Mouse (Mus musculus): ENCODE measurements around the gene Fto. TPM values are rescaled to one million over a fixed set of nuclear protein-coding genes. Genes with fewer than 3 reads are reported as not detected.

Gene Fto
- total and polyA plus RNA-seq, 2 experiments from 2014 or later: 86.8 to 122 TPM

DNA sequence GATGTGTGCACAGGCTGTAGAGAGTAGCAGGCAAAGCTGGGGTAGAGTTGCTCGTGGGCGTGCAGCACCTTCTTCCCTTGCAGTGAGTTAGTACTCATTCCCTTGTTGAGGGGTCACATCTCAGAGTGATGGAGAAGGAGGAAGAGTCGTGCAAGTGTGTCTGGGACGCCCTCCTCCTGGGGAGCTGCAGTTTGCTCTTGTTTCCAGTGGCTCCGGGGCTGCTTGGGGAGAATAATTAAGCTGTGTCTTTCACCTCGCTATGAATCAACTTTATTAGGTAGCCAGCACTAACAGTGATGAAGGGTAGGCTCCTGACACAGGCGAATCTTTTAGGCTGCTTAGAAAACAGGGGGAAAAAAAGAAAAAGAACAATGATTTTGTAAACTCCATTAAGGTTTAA, 203.1 kb downstream of the Fto start:
- no peak overlapping the region for H3K4me3 ChIP-seq (ENCODE audit: low read depth, low read length)
- ATAC-seq (no peak), DNase-seq (no peak)
- no peak overlapping the region for H3K9ac ChIP-seq
- no peaks in the 10 kb centered on the region for H3K36me3 ChIP-seq (ENCODE audit: insufficient read depth)
- H3K27ac ChIP-seq (ENCODE audit: low read depth, low read length): no peak overlapping the region
- H3K4me1 ChIP-seq (ENCODE audit: insufficient read depth): no peaks in the 10 kb centered on the region
- H3K4me2 ChIP-seq (ENCODE audit: low read depth): no peak overlapping the region
- WGBS: 35% methylated on average over 7 of the region's 7 CpGs
- H3K9me3 ChIP-seq (ENCODE audit: low read length): no peaks in the 10 kb centered on the region
- TF ChIP-seq CTCF (IDR thresholded peaks at IDR 0.05; ENCODE audit: low read depth): no peak
- no peaks in the 10 kb centered on the region; the same call in 1 of the 2 replicates for H3K27me3 ChIP-seq (ENCODE audit: insufficient read depth, low read length)

DNA sequence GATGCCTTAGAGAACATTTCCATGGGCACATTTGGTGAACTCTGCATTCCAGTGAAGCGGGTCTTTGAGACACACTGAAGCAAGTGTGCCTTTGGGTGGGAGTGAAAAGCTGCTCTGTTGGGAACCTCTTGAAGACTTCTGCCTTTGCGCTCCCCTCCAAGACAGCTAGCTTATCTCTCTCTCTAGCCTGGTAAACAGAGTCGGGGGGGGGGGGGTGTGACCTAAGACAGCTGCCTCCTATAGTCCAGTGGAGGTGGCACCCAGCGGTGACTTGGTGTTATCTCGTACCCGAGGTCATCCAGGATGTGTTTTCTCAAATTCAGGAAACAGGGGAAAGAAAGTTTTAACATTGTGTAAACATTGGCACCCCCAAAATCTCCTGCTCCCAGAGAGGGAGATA, 204.8 kb downstream of the Fto start:
- TF ChIP-seq CTCF (IDR thresholded peaks at IDR 0.05; ENCODE audit: low read depth): no peak
- Histone ChIP-seq H3K9me3 (ENCODE audit: low read length) (no peaks in the 10 kb centered on the region), H3K27ac (ENCODE audit: low read depth, low read length) (no peak overlapping the region), H3K9ac (no peak overlapping the region), H3K4me1 (ENCODE audit: insufficient read depth) (no peaks in the 10 kb centered on the region), H3K4me2 (ENCODE audit: low read depth) (no peak overlapping the region), H3K36me3 (ENCODE audit: insufficient read depth) (peaks cover 4% of the 10 kb centered on the region), H3K27me3 (ENCODE audit: insufficient read depth, low read length) (no peaks in the 10 kb centered on the region; the same call in 1 of the 2 replicates), H3K4me3 (ENCODE audit: low read depth, low read length) (no peak overlapping the region)
- DNase-seq: no peak
- ATAC-seq: no peak
- 77% methylated on average over 6 of the region's 6 CpGs for WGBS

DNA sequence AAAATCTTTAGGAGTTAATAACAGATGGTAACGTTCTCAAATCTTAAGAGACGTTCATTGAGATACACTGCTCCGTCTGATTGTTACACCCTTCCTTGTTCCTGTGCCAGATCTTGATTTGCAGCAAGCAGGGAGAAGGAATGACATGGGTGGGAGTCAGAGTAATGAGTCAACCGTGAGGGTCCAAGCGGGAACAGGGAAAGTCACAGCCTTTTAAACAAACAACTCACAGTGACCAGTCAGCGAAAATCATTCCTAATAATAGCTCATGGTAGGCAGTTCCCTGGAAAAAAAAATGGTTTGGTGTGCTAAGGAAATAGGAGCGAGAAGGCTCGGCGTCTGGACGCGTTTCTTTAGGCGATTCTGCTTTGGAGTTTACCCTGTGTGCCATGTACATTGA, 208.9 kb downstream of the Fto start:
- Histone ChIP-seq H3K27ac (ENCODE audit: low read depth, low read length) (no peak overlapping the region), H3K4me3 (ENCODE audit: low read depth, low read length) (no peak overlapping the region), H3K4me1 (ENCODE audit: insufficient read depth) (no peaks in the 10 kb centered on the region), H3K36me3 (ENCODE audit: insufficient read depth) (peaks cover 8% of the 10 kb centered on the region), H3K27me3 (ENCODE audit: insufficient read depth, low read length) (no peaks in the 10 kb centered on the region; the same call in 1 of the 2 replicates), H3K9ac (no peak overlapping the region), H3K9me3 (ENCODE audit: low read length) (no peaks in the 10 kb centered on the region), H3K4me2 (ENCODE audit: low read depth) (no peak overlapping the region)
- no peak for TF ChIP-seq CTCF (IDR thresholded peaks at IDR 0.05; ENCODE audit: low read depth)
- WGBS: 79% methylated on average over 12 of the region's 12 CpGs
- no peak for ATAC-seq
- DNase-seq: no peak

DNA sequence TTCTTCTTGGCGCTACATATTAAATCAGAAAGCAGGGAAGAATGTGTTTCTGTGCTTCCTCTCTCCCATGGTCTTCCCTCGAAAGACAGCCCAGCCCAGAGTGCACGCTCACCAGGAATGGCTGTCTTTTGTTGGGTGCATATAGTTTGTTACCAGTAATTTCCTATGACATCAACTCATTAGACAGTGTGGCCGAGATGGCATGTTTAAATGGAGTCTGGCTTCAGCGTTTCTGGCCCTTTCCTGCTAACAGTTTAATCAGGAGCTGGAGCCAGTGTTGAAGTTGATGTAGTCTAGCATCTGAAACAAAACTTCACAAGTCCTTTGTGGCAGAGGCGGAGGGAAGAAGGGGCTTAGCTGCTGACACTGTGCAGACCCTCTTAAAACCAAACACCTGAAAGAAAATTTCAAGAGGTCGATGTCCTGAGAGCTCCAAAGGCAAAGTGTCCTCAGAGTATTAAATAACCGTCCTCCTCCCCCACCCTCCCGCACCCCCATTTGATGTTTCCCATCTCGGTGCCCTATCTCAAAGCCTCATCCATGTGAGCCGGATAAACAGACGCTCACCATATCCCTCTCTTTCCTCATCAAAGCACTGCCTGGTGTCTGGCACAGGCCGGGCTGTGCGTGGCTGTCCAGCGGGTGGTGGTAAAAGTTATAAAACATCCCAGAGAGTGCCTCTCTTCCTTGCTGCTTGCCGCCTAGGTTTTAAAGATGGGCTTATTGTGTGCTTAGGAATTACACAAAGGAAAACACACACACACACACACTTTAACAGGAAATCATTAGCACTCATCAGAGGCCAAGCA, 210.9 kb downstream of the Fto start:
- no peak for DNase-seq
- ATAC-seq: no peak
- no peak overlapping the region for H3K9ac ChIP-seq
- peaks cover 8% of the 10 kb centered on the region for H3K36me3 ChIP-seq (ENCODE audit: insufficient read depth)
- no peaks in the 10 kb centered on the region; the same call in 1 of the 2 replicates for H3K27me3 ChIP-seq (ENCODE audit: insufficient read depth, low read length)
- TF ChIP-seq CTCF (IDR thresholded peaks at IDR 0.05; ENCODE audit: low read depth): no peak
- WGBS: 54% methylated on average over 16 of the region's 16 CpGs
- H3K4me3 ChIP-seq (ENCODE audit: low read depth, low read length): no peak overlapping the region
- H3K4me2 ChIP-seq (ENCODE audit: low read depth): no peak overlapping the region
- H3K27ac ChIP-seq (ENCODE audit: low read depth, low read length): no peak overlapping the region
- no peaks in the 10 kb centered on the region for H3K4me1 ChIP-seq (ENCODE audit: insufficient read depth)
- no peaks in the 10 kb centered on the region for H3K9me3 ChIP-seq (ENCODE audit: low read length)

DNA sequence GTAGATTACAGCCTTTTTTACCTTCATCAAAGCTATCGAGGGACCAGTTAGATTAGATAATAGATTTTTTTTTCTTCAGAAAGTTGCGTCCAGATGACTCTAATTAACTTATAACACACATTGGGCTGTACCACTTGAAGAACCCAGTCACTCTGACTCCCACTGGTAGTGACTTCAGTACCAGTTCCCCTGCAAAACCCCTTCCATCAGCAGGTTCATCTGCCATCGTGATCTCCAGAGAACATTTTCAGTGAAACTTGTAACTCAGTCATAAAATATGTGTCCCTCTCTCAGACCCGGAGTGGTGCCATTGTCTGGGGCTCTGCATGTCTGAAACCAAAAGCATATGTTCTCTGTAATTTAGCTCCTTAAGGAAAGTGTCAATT, 211.5 kb downstream of the Fto start:
- Histone ChIP-seq H3K27me3 (ENCODE audit: insufficient read depth, low read length) (no peaks in the 10 kb centered on the region; the same call in 1 of the 2 replicates), H3K36me3 (ENCODE audit: insufficient read depth) (peaks cover 8% of the 10 kb centered on the region), H3K9ac (no peak overlapping the region), H3K9me3 (ENCODE audit: low read length) (no peaks in the 10 kb centered on the region), H3K27ac (ENCODE audit: low read depth, low read length) (no peak overlapping the region), H3K4me1 (ENCODE audit: insufficient read depth) (no peaks in the 10 kb centered on the region), H3K4me2 (ENCODE audit: low read depth) (no peak overlapping the region), H3K4me3 (ENCODE audit: low read depth, low read length) (no peak overlapping the region)
- no peak for TF ChIP-seq CTCF (IDR thresholded peaks at IDR 0.05; ENCODE audit: low read depth)
- ATAC-seq (no peak), DNase-seq (no peak)
- WGBS: 30% methylated on average over 4 of the region's 4 CpGs

DNA sequence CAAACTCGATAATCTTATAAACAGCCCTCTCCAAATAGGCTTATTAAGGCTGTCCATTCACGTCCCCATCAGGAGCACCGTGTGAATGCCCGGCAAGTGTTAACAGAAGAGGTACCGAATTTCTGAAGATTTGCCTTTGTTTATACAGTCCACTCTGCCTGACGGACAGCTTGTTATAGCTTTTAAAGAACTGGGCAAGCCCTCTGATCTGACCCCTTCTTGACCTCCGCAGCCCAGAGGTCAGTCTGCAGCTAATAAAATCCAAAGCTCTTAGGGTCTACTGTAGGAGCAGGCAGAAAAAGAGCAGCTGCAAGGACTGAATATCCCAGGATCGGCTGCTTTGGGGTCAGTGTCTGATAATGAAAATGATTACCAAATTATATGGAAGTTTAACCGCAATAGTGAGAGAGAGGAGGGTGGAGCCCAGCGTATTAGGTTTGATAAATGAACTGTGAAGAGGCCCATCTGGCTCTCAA, 212.1 kb downstream of the Fto start:
- Histone ChIP-seq H3K36me3 (ENCODE audit: insufficient read depth) (peaks cover 8% of the 10 kb centered on the region), H3K27ac (ENCODE audit: low read depth, low read length) (no peak overlapping the region), H3K4me3 (ENCODE audit: low read depth, low read length) (no peak overlapping the region), H3K9me3 (ENCODE audit: low read length) (no peaks in the 10 kb centered on the region), H3K27me3 (ENCODE audit: insufficient read depth, low read length) (no peaks in the 10 kb centered on the region), H3K4me2 (ENCODE audit: low read depth) (no peak overlapping the region), H3K9ac (no peak overlapping the region), H3K4me1 (ENCODE audit: insufficient read depth) (no peaks in the 10 kb centered on the region)
- DNase-seq (no peak), ATAC-seq (no peak)
- TF ChIP-seq CTCF (IDR thresholded peaks at IDR 0.05; ENCODE audit: low read depth): no peak
- 14% methylated on average over 10 of the region's 10 CpGs for WGBS

DNA sequence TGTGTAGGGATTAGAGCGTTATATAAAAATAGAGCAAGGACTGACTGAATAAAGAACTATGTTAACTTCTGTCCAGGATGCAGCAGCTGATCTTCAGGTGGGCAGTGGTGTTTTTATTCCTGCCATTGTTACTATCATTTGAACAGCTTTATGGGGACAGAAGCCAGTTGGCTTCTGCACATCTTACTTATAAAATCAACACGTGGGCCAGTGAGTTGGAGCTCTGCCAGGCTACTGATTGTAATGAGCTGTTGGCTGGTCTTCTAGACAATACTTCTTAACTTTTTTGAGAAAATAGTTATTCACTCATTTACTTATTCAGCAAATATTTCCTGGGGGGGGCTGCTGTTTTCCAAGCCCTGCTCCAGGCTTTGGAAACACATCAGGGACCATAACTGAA, 215.6 kb downstream of the Fto start:
- ATAC-seq (no peak), DNase-seq (no peak)
- Histone ChIP-seq H3K4me1 (ENCODE audit: insufficient read depth) (peaks cover 5% of the 10 kb centered on the region; the same call in 1 of the 2 replicates), H3K27me3 (ENCODE audit: insufficient read depth, low read length) (no peaks in the 10 kb centered on the region), H3K36me3 (ENCODE audit: insufficient read depth) (no peaks in the 10 kb centered on the region), H3K9me3 (ENCODE audit: low read length) (no peaks in the 10 kb centered on the region), H3K4me2 (ENCODE audit: low read depth) (no peak overlapping the region), H3K4me3 (ENCODE audit: low read depth, low read length) (no peak overlapping the region), H3K9ac (no peak overlapping the region), H3K27ac (ENCODE audit: low read depth, low read length) (no peak overlapping the region)
- 54% methylated on average over 2 of the region's 2 CpGs for whole genome bisulfite sequencing
- no peak for TF ChIP-seq CTCF (IDR thresholded peaks at IDR 0.05; ENCODE audit: low read depth)
